Mouse (Mus musculus): ENCODE results near the gene Pola1.

Gene Pola1

DNA sequence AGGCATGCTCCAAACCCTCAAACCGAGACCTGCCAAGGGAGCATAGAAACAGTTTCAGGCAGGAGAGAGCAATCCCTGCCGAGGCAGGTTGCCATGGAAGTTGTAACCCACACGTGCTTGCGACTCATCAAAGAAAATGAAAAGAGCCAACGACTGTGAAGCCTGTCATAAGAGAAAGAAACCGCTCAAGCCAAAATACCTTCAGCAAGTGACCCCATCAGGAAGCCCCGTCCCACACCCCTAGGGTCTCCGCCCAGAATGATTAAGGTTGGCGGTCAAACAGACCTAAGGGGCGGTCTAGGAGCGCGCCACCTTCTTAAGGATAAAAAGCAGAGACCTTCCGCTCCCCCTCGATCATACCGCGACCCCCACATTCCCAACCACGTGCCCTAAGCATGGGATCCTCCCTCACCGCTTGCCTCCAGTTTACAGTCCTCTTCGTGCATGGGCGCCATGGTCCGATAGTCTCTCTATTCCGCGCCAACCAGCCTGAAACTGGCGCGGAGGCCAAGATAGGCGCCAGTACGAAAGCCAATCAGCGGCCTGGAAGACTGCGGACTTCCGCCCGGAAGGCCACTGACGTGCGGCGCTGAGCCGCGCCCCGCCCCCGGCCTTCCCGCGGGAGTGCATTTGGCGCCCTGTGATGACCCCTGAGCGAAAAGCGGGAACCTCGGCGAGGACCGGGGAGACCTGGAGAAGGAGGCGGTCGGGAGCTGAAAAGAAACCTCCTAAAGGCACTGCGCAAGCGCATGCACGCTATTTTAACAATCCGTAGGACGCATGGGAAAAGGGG, at the start of gene Pola1:
Gene Pola1 (minus strand): TSS at position 499 of the 793 bp plus-strand sequence.
- peak; percentile 86 to 90 for DNase-seq

DNA sequence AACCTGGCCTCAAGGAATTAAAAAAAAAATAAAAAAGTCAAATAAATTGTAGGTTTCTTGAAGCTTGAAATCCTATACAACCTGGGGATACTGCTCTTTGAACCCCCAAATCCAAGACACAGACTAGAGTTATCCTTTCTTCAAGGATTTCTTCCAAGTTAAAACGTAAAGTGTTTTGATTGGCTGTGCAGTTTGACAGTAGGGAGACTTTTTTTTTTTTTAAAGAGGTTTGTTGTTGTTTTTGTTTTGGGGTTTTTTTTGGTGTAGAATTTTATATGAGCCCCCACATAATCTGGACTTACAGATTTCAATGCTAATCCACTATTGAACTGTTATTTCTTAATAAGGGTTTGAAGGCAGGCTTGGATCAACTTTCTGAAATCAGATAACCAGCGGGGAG, 44.3 kb upstream of the Pola1 start:
- no peak for DNase-seq

DNA sequence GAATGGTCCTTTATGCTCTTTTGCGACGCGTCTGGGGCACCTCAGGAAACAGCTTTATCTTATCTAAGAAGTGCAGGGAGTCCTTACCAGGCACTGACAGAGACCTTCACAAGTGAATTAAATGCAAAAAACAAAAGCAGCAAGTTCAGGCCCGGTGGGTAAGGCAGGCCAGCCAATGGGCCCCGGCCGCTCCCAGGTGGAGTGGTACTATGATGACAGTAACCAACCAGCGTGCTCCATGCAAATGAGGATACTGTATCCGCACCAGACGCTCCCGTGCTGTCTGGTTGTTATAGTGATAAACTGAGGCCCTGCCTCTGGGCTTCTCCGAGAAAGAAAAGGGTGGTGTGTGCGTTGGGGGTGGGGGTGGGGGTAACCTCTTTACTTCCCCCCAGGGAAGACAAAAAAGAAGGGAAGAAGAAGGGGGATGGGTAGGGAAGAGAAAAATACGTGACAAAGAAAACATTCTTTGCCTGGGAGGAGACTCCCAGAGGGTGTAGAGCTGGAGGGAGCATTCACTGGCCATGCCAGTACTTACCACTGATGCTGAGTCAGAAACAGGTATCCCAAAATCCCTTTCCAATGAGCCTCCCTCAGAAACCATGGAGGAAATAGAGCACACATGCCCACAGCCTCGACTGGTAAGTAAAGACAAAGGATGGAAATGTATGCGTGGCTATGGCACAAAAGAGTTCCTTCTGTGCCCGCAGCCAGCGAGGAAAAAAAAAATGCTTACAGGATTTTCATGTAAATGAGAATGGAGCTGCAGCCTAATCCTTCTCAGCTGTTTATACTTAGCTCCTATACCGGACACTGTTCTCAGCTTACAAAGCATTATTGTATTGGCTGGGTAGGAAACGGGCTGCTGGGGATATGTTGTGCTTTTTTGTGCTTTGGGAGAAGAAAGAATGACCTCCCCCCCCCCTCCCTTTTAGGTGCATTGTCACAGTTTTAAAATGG, 43.2 kb upstream of the Pola1 start:
- peak; percentile 66 to 70 for DNase-seq

DNA sequence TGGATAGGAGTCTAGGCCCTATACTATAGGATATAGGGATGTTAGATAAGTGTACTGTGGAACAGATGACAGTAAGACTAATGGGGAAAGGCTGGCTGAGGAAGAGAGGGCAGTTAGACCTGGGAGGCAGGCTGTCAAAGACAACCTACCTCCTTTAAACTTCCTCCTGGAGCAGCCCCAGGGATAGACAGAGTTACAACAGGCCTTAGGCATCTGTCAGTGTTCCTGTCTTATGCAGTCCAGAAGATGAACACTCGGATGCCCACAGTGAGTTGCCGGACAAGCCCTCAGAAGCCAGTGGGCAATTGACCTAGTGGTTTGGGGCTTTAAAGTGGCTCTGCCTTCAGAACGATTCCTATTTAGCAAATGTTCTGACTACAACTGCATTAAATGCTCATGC, 42.5 kb upstream of the Pola1 start:
- no peak for DNase-seq

DNA sequence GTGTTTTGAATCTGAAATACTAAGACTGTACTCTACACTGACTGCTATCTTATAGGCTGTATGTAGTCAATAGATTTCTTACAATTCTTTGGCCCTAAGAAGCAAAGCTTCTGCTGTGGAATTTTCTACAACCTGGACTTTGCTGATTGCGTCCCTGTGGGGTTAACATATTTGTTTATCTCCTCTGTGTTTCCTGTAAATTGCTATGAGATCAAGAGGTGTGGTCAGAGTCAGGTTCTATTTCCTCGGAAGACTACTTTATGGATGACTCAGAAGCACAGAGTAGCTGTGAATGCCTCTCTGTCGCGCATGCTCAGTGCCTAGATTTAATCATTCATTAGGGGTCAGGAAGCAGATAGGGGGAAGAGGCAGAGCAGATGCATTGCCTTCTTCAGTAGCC, 32.8 kb upstream of the Pola1 start:
- DNase-seq, result no peak

DNA sequence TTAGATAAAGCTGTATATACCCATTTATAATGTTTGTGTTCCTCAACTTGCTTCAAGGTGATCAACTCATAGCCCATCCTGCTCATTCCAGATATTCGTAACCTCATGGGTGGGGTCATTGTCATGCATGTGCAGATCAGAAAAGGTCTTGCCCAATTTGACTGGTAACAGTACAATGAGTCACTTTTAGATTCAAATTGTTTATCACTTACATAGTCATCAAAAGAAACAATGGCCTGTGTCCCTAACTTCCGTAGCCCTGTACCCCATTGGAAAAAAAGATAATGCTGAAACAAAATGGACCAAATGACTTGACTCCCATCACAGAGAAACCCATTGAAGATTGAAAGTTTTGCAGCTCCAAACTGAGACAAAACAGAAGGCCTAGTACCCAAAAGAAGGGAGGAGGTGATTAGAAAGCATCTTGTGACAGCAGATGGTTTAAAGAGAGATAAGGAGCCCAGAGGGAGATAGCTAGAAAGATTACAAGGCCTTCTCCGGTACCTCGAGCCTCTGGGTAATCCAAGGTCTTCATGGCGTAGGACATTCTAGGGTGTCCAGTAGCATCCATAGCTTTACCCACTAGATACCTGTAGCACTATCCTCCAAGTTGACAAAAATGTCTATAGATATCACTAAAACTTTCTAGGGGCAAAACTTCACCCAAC, 32.1 kb upstream of the Pola1 start:
- no peak for DNase-seq

DNA sequence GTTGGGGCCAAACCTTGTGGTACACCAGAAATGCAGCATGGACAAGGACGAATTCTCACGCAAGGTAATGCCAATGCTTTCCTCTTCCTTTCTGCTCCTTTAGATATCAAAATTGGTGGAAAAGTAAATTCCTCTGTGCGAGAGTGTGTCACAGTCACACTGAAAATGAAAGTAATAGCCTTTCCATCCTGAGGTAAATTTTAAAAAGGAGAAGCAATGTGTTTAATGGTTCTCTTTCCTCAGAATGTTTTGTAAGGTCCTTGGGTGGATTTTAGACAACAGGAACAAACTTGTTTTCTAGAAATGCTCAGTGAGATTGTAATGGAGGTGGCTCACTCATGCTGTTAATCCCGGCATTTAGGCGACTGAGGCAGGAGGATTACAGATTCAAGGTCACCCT, 23.2 kb upstream of the Pola1 start:
- DNase-seq, result no peak

DNA sequence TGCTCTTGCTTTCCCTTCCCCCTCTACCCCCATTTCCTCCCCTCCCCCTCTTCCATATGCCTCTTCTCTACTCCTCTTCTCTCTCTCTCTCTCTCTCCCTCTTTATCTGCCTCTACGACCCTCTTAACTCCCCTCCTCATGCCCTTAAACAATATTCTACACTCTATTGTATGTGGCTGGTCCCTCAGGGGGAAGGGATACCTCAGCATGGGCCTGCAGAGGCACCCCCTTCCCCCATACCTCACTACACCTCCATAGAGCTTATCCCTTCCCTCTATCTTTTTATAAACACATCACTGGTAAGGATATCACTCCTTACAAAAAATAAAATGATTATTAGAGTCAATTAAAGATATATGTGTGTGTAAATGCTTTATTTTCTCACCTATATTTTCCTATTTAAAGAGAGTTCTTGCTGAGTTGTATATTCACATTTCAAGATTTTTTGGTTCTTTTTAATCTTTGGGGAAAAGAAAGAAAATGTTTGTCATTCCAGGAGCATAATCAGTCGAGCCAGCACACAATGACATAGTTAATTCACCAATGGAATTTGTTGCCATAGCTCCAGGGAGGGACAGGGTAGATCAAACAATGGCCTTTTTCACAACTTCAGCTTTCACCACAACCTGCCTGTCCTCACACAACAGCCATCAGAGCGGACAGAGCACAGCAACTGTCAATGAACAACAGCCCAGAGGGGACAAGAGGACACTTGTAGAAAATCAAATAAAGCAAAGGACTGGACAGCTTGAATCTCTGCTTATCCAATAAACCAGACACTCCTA, 22.5 kb upstream of the Pola1 start, which contains the start of gene Pcyt1b:
Gene Pcyt1b (plus strand): TSS at position 646 of the 785 bp plus-strand sequence.
- DNase-seq, result no peak

DNA sequence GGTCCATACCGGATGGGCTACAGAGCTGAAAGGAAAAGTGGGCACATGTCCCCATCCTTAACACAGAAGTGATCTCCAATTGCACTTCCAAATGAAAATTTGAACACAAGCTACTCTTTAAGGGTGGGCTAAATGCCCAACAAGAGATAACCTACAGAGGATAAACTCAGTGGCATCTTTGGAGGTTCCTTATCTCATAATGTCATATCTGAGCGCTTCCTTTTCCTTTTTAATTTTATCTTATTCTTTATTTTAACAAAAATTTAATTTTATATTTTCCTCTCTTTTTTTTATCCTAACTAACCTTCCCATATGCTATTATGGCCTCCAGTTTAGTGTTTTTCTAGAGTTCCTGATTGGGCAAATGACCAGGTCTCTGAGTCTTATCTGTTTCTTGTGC, 18.8 kb upstream of the Pola1 start:
- no peak for DNase-seq

DNA sequence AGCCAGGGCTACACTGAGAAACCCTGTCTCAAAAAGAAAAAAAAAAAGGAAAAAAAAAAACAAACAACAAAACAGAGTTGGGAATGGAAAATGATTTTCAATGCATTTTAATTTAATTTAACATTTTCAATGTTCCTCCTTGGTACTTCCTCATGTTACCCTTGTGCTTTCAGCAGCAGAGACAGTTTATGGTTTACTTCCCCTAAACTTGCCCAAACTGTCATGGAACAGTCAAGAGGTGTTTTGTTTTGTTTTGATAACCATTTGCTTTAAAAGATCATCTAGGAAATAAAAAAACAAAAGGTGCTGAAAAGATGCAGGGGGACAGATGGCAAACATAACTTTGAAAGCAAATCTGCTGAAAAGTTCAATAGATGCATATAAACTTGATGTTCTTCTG, 12.1 kb upstream of the Pola1 start:
- no peak for DNase-seq

DNA sequence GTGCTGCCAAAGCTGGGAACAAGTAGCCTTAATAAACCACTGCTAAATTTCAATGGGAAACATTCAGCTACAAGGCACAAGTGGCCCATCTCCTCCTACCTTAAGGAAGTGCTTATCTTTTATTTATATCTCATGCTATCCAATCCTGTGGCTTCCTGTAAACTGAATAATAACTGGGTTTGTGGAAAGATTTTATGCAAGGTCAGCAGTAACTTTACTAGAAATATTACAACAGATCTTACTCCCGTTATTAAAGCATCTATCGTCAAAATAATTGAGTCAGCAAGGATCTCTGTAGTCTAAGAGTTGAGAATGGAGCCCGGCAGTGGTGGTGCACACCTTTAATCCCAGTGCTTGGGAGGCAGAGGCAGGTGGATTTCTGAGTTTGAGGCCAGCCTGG, 11.6 kb upstream of the Pola1 start:
- DNase-seq, result no peak

DNA sequence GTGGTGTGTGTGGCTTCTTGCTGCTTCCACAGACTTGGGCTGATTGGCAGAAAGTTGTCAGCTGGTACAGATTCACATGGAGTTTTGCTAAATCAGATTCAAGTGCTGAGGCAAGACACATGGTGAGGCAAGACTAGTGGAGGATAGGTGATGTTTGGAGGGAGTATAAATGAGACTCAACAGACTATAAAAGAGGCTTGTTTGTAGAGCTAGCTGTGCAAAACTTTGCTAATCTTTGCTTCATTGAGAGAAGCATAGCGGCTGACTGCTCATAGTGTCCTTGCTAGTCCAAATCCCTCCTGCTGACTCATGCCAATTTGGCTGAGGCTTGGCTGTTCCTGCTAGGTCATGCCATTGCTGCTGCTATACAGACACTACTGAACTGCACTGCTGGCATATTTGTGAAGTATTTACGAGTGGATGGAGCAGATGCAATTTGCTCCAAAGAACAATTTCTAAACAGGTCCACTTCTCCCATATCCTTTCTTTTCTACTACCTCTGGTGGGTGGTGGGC, 3.0 kb upstream of the Pola1 start:
- no peak for DNase-seq

DNA sequence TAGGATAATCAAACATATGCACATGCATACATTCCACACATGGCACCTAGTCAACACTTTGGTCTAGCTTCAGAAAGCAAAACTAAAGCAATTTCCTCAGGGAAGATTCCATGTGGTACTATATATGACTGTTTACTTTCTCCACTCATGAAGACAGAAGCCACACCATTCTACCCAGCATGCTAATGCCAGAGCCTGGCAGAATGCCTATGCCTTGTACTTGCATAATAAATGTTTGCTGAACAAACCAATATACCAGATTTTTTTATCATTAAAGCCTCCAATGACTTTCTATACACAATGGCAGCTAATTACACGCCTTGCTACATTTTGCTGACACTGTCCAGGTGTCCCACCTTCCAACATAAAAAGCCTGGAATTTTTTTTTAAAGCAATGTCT, 1.7 kb downstream of the Pola1 start:
- peak; percentile 4 to 8 for DNase-seq

DNA sequence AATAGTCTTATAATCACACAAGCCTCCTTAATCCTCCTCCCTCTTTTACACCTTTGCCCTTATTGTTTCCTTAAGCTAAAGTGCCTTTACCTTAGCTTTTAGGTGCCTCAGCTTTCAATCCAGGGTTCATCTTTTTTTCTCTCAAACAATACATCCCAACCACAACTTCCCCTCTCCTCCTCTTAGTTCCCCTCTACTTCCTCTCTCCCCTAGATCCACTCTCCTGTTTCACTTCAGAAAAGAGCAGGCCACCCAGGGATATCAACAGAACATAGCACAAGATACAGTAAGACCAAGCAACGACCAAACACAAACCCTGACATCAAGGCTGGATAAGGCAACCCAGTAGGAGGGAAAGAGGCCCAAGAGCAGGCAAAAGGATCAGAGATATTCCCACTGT, 29.7 kb downstream of the Pola1 start:
- no peak for DNase-seq

DNA sequence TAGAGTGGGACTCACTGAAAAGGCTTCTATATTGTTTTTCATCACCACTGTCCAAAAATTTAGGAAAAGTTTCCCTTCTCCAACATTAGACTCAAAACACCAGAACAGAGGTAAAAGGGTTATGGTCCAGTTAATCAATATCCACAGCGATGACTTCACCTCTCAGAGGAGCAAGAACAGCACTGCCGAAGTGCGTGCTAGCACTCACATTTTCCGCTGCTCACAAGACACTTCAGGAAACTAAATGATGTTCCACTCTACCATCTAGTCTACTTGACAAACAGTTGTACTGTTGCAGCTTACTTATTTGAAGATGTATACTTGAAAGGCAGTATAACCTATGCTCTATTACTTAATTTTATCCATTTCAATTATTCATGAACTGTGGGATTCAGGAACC, 37.7 kb downstream of the Pola1 start:
- no peak for DNase-seq

DNA sequence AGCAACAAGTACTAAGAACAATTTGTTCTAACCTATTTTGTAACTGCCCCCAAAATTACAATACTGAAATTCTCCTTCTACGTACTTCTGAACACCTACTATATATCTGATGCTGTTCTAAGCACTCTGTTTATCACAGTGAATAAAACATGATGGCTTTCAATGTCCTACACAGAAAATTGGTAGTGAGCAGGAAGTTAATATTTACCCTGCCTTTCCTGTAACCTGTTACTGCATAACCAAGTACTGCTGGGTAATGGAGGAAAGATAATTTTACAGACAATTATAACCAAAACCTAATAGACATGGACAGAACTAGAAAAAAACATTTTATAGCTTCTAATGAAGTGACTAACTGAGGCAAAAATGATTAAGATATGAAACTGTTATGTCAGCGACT, 51.0 kb downstream of the Pola1 start:
- DNase-seq, result no peak

DNA sequence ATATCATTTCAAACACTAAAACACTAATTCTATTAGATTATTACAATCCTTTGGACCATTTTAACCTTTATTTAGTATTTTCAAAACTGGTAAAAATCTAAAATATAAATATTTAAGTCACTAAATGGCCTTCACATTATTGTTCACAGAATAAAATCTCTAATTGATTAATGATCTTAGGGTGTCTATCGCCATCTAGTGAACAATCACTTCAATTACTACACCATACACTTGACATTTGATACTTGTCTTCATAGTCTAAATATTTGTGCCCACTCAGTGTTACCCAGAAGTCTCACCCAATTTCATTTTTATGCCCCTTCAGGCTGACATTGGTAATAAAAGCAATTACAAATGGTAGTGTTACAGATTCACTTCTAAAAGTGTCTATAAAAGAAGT, 74.8 kb downstream of the Pola1 start:
- DNase-seq, result no peak

DNA sequence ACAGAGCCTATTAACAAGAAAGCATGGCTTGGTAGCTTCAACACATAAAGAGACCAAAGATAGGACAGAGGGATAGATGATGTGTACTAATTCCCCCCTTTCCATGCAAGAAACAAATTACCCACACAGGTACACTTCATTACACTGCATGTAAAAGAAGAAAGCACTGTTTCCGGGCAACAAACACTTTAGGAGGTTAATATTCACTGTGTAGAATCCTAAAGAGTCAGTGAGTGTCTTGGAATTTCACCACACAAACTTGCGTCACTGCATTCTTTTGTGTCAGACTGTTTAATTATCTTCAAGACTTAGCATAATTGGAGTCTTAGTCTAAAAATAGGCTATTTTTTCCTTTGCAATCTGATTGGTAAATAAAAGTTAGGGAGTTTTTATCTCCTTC, 92.2 kb downstream of the Pola1 start:
- DNase-seq, result no peak

DNA sequence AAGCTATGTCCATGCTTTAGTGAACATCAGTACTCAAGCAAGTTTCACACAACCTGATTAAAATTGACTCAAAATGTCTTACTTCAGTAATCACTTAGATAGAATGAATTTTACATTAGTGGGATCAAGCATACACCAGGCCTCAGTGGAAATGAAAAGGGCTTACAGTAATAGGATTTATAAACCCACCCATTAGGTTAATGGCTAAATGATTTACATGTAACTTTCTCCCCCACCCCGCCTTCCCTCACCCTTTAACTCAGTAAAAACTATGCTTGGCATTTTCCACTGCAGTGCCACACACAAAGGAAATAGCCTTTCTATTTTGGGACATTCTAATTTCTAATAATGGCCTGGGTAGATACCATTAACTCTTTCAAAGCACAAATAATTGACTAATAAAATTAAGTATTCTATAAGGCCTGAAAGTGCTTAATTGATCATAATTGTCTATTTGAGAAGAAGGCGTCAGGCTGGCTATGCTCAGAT, 129.0 kb downstream of the Pola1 start:
- no peak for DNase-seq

DNA sequence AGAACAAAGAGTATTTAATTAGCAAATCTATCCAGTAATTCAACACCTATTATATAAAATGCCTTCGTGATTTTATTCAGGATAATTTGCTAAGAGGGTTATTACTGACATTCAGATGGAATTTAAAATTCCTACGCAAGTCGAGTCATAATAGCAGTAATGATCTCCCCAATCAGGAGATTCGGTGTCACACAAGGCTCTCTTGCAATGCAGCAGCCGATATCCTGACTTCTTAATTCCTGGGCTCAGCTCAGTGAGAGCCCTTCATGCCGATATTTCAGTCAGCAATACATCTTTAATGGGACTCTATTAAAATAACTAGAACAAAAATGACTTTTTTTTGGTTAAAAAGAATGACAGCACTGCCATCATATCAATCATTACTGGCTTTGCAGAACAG, 134.4 kb downstream of the Pola1 start:
- DNase-seq, result no peak

DNA sequence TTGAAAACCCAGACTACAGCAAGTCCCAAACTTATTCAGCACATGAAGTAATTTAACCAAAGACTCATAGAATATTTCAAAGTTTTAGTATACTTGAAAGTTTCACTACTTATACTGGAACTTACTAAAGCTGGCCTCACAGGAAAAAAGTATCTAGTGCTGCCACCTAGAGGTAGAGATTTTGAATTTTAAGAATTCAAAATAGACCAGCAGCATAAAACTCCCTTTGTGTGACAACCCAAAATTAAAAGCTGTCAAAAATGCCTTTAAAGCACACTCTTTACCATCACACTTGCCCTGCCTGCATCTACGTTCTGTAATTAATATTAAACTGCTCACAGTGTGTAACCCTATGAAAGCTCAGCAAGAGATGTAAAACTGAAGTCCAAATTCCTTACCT, 166.2 kb downstream of the Pola1 start:
- peak in 1 of 2 experiments; percentile 5 for DNase-seq

DNA sequence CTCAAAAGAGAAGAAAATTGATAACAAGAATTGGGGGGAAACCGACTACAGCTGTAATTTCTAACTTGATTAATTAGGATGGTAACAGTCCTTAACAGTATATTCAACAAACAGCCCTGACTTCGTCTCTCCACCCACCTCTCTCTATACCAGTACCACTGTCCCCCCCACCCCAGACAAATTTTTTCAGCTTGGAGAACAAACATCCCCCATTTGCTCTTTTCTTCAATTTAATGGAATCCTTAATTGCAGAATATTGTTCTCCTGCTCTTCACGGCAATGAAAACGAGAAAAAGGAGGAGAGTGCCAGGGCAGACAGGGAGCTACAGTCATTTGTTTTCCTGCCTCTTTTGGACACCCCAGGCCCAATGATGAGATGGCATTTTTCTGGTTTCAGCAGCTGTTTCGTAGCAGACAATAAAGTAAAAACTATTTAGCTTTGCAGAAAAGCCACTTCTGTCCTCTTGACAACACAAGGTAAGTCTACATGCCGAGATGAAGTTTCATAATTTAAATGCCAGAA, 202.2 kb downstream of the Pola1 start:
- no peak for DNase-seq

All from cerebellum, postnatal 14 days (tissue).